Mouse (Mus musculus) embryonic facial prominence, embryonic 10.5 days (tissue): ENCODE measurements around the gene Irx6. TPM values are rescaled to one million over a fixed set of nuclear protein-coding genes. Genes with fewer than 3 reads are reported as not detected.
A peak's percentile ranks its signal among the peaks of the same experiment; 100 is the strongest.

Experiments used
- DNase-seq: peaks from one replicate; pipeline ENCODE4 v3.0.0-alpha.2; 2017; ENCODE audit warnings: low spot score
- H3K27ac ChIP-seq: fragments of 300-500 bp; sonication (generic); replicated peaks from 2 replicates; pipeline ENCODE4 v1.5.1; 2016; ENCODE audit warnings: mild to moderate bottlenecking
- H3K27me3 ChIP-seq: fragments of 300-500 bp; sonication (generic); replicated peaks from 2 replicates; pipeline ENCODE4 v1.6.1; 2016; ENCODE audit warnings: low read depth, mild to moderate bottlenecking; ENCODE audit not compliant: poor library complexity, severe bottlenecking
- H3K36me3 ChIP-seq: fragments of 300-500 bp; sonication (generic); replicated peaks from 2 replicates; pipeline ENCODE4 v1.6.1; 2016; ENCODE audit warnings: mild to moderate bottlenecking, moderate library complexity
- H3K4me1 ChIP-seq: fragments of 300-500 bp; sonication (generic); 2 replicates; pipeline ENCODE4 v1.6.1; 2016
- H3K4me3 ChIP-seq: fragments of 300-500 bp; sonication (generic); 2 replicates; pipeline ENCODE4 v1.5.1; 2016; ENCODE audit warnings: mild to moderate bottlenecking, moderate library complexity
- H3K9me3 ChIP-seq: fragments of 300-500 bp; sonication (generic); 2 replicates; pipeline ENCODE4 v1.6.1; 2016; ENCODE audit warnings: mild to moderate bottlenecking
- WGBS: fragments of 180-500 bp; shearing (Covaris S2); methylation state at CpG from one replicate; pipeline ENCODE4 v1.1.7; 2016; 5-methylcytosine and 5-hydroxymethylcytosine counted together
- polyA plus RNA-seq: library from polyadenylated mRNA; unstranded; fragments of >200 nt; fragmentation: Nextera tagmentation; extraction: Ambion mirVana; gene quantifications from 2 replicates; pipeline ENCODE4 v1.2.1, GENCODE M21; 2016

Gene Irx6
- 0.11 and 0.37 TPM in 2 replicates for polyA plus RNA-seq

DNA sequence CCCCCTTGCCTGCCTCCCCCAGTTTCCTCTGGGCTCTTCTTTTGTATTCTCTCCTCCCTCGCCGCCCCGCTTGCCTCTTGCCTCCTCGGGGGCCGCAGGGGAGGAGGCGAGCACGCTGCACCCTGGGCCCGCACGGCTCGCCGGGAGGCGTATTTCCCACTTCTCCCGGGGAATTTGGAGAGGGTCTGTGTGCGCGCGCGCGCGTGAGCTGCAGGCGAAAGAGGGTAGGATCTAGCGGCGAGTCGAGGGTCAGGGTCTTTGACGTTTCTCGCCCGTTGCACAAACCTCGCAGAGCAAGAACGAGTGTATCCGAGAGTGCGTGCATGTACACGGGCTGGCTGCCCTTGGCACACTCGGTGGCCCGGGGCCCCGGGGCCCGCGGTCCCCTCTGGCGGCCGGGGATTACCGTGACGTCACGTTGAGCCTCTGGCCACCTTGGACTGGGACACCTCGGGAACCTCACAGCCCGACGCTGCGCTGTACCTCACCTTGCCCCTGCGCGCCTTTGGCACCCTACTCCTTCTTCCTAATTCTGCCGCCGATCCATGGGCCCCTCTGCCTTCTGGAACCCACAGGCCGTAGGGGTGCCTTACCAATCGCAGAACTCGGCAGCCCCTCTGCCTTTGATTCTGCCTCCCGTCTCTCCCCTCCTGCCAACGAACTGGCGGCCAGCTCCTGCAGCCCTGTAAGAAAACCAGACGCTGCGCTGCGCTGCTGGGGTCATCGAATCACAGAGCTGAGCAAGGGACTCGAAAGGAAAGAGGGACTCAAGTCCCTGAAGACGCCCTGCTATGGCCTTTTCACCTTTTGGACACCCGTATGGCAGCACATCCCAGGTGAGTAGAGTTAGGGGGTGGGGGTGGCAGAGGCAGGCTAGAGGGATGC is at the start of gene Irx6:
Gene Irx6 (plus strand): TSS at position 45 of the 885 bp plus-strand sequence.
- peaks cover 100% of the 10 kb centered on the region for H3K27me3 ChIP-seq
- under 1% methylated on average over 62 of the region's 62 CpGs for WGBS
- peaks cover 50% of the 10 kb centered on the region for H3K4me1 ChIP-seq
- no peak within 1 kb of the TSS; the same call in 1 of the 2 replicates for H3K27ac ChIP-seq
- H3K9me3 ChIP-seq, result no peaks in the 10 kb centered on the region
- H3K4me3 ChIP-seq, result peak within 1 kb of the TSS; percentile 59
- DNase-seq, result peak; percentile 62
- no peaks in the 10 kb centered on the region for H3K36me3 ChIP-seq

DNA sequence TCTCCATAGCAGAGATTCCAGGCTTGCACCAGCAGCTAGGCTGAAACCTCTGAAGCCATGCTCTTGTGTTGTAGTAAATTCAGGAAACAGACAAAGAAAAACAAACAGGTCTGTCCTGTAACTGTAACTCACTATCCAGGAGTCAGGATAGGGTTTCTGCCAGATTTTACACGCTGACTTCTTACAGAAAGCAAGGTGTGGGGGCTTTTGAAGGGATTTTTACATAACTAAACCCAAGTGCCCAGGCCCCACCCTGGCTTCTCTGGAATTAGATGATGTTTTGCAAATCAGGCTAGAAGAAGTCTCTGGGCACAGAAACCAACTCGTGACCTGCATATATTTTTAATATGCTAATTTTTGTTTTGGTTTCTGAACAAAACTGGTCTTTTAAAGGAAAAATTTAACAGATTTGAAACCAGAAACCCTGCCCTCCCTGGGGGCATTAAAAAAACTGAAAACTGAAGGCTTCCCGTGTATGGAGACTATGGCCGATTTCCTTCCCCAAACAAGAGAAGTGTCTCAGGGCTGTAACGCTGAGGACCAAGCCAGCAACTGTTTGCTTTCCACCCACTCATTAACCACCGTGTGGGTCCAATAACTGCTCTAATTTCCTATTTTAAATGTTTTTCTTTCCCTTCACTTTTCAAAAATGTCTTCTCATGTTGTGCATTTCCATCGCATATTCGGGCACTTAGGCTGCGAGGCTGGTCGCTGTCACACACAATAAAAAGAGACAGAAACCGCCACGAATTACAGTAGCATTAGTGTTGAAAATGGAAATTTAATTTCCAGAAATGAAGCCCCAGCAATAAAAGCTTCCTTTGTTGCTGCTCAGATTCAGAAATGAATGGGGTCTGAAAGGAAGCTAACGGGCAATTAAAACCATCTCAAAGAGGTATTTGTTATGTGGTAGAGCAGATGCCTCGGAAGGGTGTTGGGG is 45.1 kb upstream of the Irx6 start:
- no peaks in the 10 kb centered on the region for H3K9me3 ChIP-seq
- H3K27me3 ChIP-seq, result 0 out of 2 replicates have a peak, but pooled peaks cover 4% of the 10 kb centered on the region
- no peak overlapping the region for H3K4me3 ChIP-seq
- no peak overlapping the region for H3K27ac ChIP-seq
- H3K4me1 ChIP-seq, result peaks cover 12% of the 10 kb centered on the region
- H3K36me3 ChIP-seq, result no peaks in the 10 kb centered on the region
- DNase-seq, result no peak
- 50% methylated on average over 14 of the region's 14 CpGs for WGBS

DNA sequence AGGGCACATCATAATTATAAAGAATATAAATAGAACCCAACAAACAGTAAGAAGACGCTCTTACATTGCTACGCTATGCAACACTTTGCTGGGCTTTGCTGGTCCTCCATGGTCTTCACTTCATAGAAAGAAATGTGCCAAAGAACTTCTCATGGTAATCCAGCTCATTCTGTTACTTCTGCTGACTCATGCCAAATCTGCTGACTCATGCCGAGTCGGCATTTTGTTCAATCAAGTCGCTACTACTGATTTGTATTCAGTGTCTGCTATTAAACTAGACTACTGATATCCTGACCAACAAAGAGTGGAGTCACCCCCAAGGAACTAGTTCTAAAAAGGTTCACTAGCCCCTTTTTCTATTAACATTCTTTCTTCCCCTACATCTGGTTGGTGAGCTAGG is 40.9 kb upstream of the Irx6 start:
- no peak overlapping the region for H3K27ac ChIP-seq
- H3K9me3 ChIP-seq, result no peaks in the 10 kb centered on the region
- WGBS, result 95% methylated on average over 5 of the region's 5 CpGs
- DNase-seq, result no peak
- no peak overlapping the region for H3K4me3 ChIP-seq
- no peaks in the 10 kb centered on the region for H3K36me3 ChIP-seq
- H3K27me3 ChIP-seq, result no peaks in the 10 kb centered on the region
- peaks cover 15% of the 10 kb centered on the region for H3K4me1 ChIP-seq

DNA sequence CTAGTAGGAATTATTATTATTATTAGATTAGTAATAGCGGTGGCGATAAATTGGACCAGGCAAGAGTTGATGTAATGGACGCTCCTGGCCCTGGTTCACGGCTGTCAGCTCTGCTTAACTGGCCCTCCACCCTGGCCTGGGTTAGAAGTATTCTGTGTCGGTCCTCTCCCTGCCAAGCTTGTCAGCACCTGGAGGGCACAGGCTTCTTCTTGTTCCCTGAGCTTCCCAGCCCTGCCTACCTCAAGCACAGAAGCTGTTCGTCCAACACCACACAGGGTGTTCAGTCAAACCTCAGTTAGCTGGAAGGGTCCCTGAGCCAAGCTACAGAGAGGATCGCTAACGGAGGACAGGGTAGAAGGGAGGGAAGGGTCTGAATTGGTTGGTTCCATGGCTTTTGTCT is 33.3 kb upstream of the Irx6 start:
- WGBS, result 80% methylated on average over 8 of the region's 8 CpGs
- no peak overlapping the region for H3K27ac ChIP-seq
- no peaks in the 10 kb centered on the region for H3K36me3 ChIP-seq
- H3K9me3 ChIP-seq, result no peaks in the 10 kb centered on the region
- H3K27me3 ChIP-seq, result no peaks in the 10 kb centered on the region
- H3K4me1 ChIP-seq, result peaks cover 12% of the 10 kb centered on the region
- no peak for DNase-seq
- no peak overlapping the region for H3K4me3 ChIP-seq

DNA sequence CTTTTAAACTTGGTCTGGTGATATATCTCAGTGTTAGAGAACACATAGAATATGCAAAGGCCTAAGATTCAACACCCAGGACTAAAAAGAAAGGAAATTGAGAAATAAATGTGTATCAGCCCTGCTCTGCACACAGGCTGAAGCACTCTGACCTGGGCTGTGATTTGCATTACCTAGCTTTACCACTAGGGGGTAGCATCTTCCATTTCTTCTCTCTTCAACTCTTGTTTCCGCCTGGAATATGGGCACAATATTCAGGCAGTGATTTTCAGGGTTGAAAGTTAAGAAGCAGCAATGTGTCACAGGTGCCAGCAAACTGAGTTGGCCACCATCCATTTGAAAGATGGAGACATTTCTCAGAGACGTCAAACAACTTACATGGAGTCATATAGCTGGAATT is 27.5 kb upstream of the Irx6 start:
- DNase-seq, result peak; percentile 29
- Histone ChIP-seq H3K4me1 (peaks cover 4% of the 10 kb centered on the region; the same call in 1 of the 2 replicates), H3K27ac (no peak overlapping the region), H3K27me3 (no peaks in the 10 kb centered on the region; the same call in 1 of the 2 replicates), H3K9me3 (no peaks in the 10 kb centered on the region), H3K4me3 (no peak overlapping the region), H3K36me3 (no peaks in the 10 kb centered on the region)
- WGBS, result 60% methylated on average over 2 of the region's 2 CpGs

DNA sequence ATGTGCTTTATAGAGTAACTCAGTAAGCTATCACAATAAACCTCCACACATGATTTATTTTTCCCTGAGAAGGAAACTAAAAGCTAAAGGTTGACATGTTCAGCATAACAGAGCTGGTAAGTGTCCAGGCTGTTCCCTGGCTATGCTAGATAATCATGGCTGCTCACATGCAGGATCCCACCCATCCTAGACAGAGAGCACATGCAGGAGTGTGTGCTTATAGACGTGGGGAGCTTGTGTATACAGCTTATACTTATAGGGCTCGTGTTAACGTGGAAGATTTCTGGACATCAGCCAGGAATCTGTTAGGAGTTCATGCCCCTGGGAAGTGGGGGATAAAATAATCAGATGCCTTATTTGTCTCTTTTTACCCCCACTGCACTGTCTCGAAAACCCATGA is 9.9 kb upstream of the Irx6 start:
- Histone ChIP-seq H3K9me3 (no peaks in the 10 kb centered on the region), H3K4me3 (no peak overlapping the region), H3K4me1 (no peaks in the 10 kb centered on the region), H3K27ac (no peak overlapping the region), H3K36me3 (no peaks in the 10 kb centered on the region), H3K27me3 (peaks cover 38% of the 10 kb centered on the region)
- DNase-seq, result no peak
- WGBS, result 75% methylated on average over 4 of the region's 4 CpGs

DNA sequence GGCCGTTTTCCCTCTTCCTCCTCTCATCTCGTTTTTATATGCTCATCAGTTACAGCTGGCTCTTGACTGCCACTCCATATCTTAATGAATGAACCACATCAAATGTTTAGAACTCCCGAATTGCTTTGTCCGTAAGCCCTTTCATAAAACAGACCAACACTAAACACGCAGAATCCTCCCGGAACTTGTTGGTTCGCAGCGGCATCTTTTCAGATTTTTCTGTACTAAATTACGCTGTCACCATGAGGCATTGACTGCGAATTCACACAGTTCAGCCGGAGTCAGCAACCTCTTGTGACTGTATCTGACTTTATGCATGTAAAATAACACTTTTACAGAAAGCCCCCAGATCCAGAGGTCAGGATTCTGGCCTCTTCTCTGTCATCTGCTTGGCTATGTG is 3.9 kb upstream of the Irx6 start:
- 72% methylated on average over 11 of the region's 11 CpGs for WGBS
- no peaks in the 10 kb centered on the region for H3K9me3 ChIP-seq
- H3K4me1 ChIP-seq, result peaks cover 37% of the 10 kb centered on the region
- H3K27me3 ChIP-seq, result peaks cover 92% of the 10 kb centered on the region
- H3K36me3 ChIP-seq, result no peaks in the 10 kb centered on the region
- no peak for DNase-seq
- no peak overlapping the region for H3K27ac ChIP-seq
- no peak overlapping the region for H3K4me3 ChIP-seq

DNA sequence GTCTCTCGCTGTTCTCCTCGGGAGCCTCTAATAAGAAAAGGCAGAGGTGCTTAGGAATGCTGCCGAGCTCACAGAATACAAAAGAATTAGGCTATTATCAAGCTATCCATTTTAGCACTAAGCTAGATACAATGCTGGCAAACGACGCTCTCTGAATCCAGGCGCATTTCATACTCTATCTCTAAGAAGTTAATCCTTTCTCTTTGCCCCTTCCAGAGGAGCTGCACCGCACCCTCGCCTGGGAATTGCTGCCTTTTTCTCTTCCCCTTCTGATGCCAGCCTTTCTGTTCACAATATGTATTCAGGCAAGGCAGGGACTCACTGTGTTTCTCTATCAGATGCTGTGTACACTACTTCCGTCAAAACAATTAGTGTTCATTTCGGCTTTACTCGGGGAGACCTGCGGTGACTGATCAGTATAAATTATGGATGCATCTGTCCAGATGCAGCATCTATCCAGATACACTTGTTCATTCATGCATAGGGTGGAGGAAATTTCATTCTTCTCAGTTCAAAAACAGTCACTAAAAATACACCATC is 3.4 kb upstream of the Irx6 start:
- DNase-seq, result no peak

DNA sequence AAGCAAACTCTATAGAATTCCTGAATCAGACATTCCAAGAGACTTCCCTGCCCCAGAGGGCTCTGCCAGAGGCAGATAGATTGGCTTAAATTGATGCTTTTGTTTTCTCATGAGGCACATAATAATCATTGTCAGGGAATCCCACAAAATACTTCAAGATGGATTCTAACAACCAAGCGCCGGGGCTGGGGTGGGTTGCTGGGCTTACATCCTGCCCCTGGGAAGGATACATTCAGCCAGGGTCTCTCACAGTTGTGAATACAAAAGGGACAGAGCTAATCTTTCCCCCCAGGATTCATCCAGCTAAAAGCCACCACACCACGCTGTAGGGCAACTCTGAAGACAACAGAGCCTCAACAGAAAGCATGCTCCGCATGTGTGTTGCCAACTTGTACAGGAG is 2.2 kb upstream of the Irx6 start:
- no peak for DNase-seq
- Histone ChIP-seq H3K4me1 (peaks cover 37% of the 10 kb centered on the region), H3K4me3 (no peak overlapping the region), H3K27me3 (peaks cover 99% of the 10 kb centered on the region), H3K27ac (no peak overlapping the region), H3K9me3 (no peaks in the 10 kb centered on the region), H3K36me3 (no peaks in the 10 kb centered on the region)
- WGBS, result 43% methylated on average over 4 of the region's 4 CpGs

More for the DNA sequence above, 3.4 kb upstream of the Irx6 start:
- Histone ChIP-seq H3K9me3 (no peaks in the 10 kb centered on the region), H3K36me3 (no peaks in the 10 kb centered on the region), H3K27ac (no peak overlapping the region), H3K4me3 (no peak overlapping the region), H3K27me3 (peaks cover 97% of the 10 kb centered on the region), H3K4me1 (peaks cover 37% of the 10 kb centered on the region)
- 52% methylated on average over 12 of the region's 12 CpGs for WGBS

DNA sequence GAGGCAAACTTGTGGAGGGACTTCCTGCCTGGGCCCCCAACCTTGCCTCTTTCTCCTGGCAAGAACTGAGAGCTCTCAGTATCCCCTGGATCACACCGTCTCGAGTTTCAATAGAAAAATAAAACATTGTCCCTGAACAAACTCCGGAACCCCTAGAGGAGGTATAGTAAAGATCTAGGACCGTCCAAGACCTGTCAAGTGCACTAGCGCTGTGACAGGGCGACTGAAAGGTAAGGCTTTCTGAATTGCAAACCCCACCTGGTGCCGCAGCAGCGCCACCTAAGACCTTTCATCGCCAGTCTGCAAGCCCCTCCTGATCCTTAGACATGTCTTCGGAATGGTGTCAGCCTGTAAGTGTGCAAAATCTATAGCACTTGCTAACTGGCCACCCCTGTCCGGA is 987 bp upstream of the Irx6 start:
- H3K27me3 ChIP-seq, result peaks cover 100% of the 10 kb centered on the region
- DNase-seq, result no peak
- peaks cover 43% of the 10 kb centered on the region for H3K4me1 ChIP-seq
- no peaks in the 10 kb centered on the region for H3K9me3 ChIP-seq
- no peaks in the 10 kb centered on the region for H3K36me3 ChIP-seq
- WGBS, result 3% methylated on average over 11 of the region's 11 CpGs
- peak overlapping the region; percentile 59 for H3K4me3 ChIP-seq
- H3K27ac ChIP-seq, result no peak overlapping the region

DNA sequence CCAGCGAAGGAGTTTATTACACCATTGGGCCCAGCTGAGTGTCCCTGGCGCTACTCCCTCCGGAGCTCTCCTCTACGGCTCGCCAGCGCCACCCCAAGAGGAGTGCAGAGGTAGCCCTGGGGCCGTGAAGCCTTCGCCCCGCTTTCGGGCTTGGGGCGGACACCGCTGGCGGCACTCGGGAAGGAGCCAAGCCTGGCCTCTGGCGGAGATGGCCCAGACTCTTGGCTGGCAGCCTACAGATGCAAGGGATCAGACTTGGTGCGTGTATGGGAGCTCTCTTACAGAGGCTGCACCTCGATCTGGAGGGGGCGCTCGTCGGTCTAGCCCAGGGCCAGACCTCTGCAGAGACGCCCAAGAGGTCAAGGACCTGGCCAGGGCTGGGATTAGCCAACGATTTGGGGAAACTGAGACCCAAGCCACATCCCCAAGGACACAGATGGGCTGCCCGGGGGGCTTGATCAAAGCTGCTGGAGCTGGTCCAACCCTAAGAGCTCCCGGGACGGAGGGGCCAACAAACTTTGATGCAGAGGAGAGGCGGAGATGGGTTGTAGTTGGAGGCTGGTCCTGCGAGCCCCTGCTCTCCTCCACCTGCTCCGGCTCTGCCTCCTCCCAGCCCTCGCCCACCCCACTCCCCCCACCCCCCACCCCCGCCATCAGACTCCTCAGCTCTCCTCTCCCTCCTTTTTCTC is 389 bp upstream of the Irx6 start:
- H3K27ac ChIP-seq, result no peak overlapping the region; the same call in 1 of the 2 replicates
- H3K27me3 ChIP-seq, result peaks cover 100% of the 10 kb centered on the region
- peaks cover 48% of the 10 kb centered on the region for H3K4me1 ChIP-seq
- 1% methylated on average over 30 of the region's 30 CpGs for WGBS
- peak; percentile 77 for DNase-seq
- peak overlapping the region; percentile 59 for H3K4me3 ChIP-seq
- no peaks in the 10 kb centered on the region for H3K36me3 ChIP-seq
- no peaks in the 10 kb centered on the region for H3K9me3 ChIP-seq

DNA sequence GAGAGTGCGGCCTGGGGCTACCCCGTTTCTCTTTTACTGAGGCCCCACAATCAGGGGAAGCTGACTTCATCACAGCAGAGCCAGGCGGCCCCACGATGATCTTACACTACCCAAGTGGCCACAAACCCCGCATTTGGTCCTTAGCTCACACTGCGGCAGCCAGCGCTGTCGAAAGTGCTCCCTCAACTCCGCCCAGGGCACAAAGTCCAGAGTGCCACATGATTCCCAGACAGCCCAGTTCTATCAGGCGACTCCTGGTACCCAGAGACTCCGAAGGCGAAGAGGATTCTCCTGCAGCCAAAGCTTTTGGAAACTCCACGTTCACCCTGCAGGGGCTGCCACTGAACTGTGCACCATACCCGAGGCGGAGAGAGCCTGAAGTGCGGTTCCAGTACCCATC is 4.3 kb downstream of the Irx6 start:
- Histone ChIP-seq H3K36me3 (no peaks in the 10 kb centered on the region), H3K4me3 (peak overlapping the region; percentile 46), H3K9me3 (no peaks in the 10 kb centered on the region), H3K27ac (no peak overlapping the region), H3K4me1 (peaks cover 31% of the 10 kb centered on the region), H3K27me3 (peaks cover 95% of the 10 kb centered on the region)
- DNase-seq, result peak; percentile 49
- 10% methylated on average over 16 of the region's 16 CpGs for WGBS
